Mouse (Mus musculus): ENCODE results near the gene Rrnad1. TPM values are rescaled to one million over a fixed set of nuclear protein-coding genes. Genes with fewer than 3 reads are reported as not detected.
A peak's percentile ranks its signal among the peaks of the same experiment; 100 is the strongest.

The Rrnad1 gene
- 19.4 and 36.4 TPM in 2 replicates for total RNA-seq (2014; rRNA removed)
- 18.1 and 19.3 TPM in 2 replicates for polyA plus RNA-seq (2015; fragmentation: Nextera tagmentation; extraction: Ambion mirVana)

DNA sequence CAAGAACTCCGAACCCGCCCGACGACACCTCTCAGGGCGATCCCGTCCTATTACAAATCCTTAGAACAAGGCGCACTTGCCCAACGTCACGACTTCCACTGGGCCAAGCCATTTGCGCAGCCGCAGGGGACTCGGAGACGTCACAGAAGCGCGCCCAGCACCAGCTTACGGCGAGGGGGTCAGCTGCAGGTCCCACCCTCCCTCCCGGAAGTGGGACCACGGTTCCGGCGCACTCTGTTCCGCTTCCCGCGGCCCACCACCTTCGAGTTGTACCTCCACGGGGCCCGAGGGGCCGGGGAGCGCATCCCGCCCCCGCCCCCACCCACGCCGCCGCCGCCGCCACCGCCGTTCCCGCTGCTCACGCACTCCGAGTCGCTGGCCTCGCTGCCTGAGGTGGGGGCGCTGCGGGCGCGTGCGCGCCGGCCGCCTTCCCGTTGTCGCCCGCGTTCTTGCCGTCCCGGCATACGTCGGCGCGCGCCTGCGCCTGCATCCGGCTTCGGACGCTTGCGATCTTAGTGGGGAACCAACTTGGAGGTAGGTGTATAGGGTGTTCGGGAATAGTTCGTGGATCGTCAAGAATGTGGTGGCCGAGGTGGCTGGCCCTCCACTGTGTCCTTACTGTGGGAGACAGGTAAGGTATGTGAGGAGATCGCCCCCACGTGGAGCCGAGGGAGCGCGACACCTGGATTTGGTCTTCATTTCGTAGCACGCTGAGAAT is at the start of gene Rrnad1, which contains the start of gene Isg20l2:
Gene Rrnad1 (minus strand): TSS at position 640 of the 718 bp plus-strand sequence.
Gene Isg20l2 (plus strand): TSS at position 237 of the 718 bp plus-strand sequence.
- Histone ChIP-seq H3K36me3 (ENCODE audit: insufficient read depth, low read length) (peaks cover 27% of the 10 kb centered on the region), H3K4me2 (ENCODE audit: low read depth, low read length) (peak within 1 kb of the TSS; percentile 88), H3K9ac (replicated peaks; ENCODE audit: low read length) (peak within 1 kb of the TSS; percentile 80), H3K4me3 (ENCODE audit: low read length) (peak within 1 kb of the TSS; percentile 85), H3K27ac (peak within 1 kb of the TSS; percentile 91), H3K27me3 (ENCODE audit: insufficient read depth, low read length) (no peaks in the 10 kb centered on the region), H3K4me1 (ENCODE audit: insufficient read depth, low read length) (peaks cover 12% of the 10 kb centered on the region), H3K9me3 (ENCODE audit: low read length) (no peaks in the 10 kb centered on the region)
- peak; percentile 99 for DNase-seq (ENCODE audit: low spot score)
- peak; percentile 98 for ATAC-seq
- peak; percentile 77 for TF ChIP-seq CTCF (IDR thresholded peaks at IDR 0.05; ENCODE audit: low read depth)
- under 1% methylated on average over 73 of the region's 78 CpGs for WGBS

DNA sequence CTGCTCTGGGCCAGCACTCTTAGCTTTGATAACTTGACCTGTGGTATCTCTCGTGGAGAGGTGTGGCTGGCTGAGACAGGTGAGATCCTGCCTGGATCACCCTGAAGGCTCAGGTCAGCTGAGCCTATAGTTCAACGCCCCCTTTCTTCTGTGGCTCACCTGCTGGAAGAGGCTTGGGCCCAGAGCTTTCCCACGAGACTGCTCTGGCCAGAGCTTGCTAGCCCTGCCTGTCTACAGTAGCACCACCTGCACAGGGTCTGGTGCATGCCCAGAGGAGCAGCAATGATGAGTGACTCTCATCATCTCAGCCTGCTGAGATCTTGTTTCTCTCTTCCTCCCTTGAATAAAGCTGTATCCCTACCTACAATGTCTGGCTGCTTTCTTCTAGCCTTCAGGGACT is 49.6 kb upstream of the Rrnad1 start:
- Histone ChIP-seq H3K36me3 (ENCODE audit: insufficient read depth, low read length) (no peaks in the 10 kb centered on the region), H3K27me3 (ENCODE audit: insufficient read depth, low read length) (no peaks in the 10 kb centered on the region), H3K4me2 (ENCODE audit: low read depth, low read length) (no peak overlapping the region), H3K9me3 (ENCODE audit: low read length) (no peaks in the 10 kb centered on the region), H3K27ac (no peak overlapping the region), H3K4me1 (ENCODE audit: insufficient read depth, low read length) (peaks cover 14% of the 10 kb centered on the region), H3K4me3 (ENCODE audit: low read length) (no peak overlapping the region), H3K9ac (replicated peaks; ENCODE audit: low read length) (no peak overlapping the region)
- DNase-seq (ENCODE audit: low spot score) (no peak), ATAC-seq (no peak)
- TF ChIP-seq CTCF (IDR thresholded peaks at IDR 0.05; ENCODE audit: low read depth) = no peak
- 74% methylated on average over 3 of the region's 3 CpGs for WGBS

DNA sequence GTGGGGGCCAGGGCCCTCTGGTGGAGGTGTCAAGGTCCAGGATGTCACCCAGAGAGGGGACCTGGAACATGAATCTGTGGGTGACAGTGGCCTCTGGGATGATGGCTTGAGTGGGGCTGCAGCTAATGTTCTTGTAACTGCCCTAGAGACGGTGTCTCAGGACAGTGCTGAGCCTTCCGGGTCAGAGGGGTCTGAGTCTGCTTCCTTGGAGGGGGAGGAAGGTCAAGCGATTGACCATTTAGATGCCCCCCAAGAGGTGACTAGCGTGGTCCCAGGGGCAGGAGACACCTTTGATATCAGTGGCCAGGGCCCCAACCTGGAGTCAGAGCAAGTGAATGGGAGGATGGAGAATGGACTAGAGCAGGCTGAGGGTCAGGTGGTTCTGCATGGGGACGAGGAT is 49.0 kb upstream of the Rrnad1 start:
- no peak overlapping the region for H3K4me3 ChIP-seq (ENCODE audit: low read length)
- no peak overlapping the region for H3K9ac ChIP-seq (replicated peaks; ENCODE audit: low read length)
- no peaks in the 10 kb centered on the region for H3K36me3 ChIP-seq (ENCODE audit: insufficient read depth, low read length)
- DNase-seq (ENCODE audit: low spot score) = no peak
- no peak for ATAC-seq
- H3K9me3 ChIP-seq (ENCODE audit: low read length) = no peaks in the 10 kb centered on the region
- 86% methylated on average over 5 of the region's 5 CpGs for WGBS
- no peak for TF ChIP-seq CTCF (IDR thresholded peaks at IDR 0.05; ENCODE audit: low read depth)
- H3K27ac ChIP-seq = no peak overlapping the region
- no peak overlapping the region for H3K4me2 ChIP-seq (ENCODE audit: low read depth, low read length)
- no peaks in the 10 kb centered on the region for H3K27me3 ChIP-seq (ENCODE audit: insufficient read depth, low read length)
- peaks cover 14% of the 10 kb centered on the region for H3K4me1 ChIP-seq (ENCODE audit: insufficient read depth, low read length)

DNA sequence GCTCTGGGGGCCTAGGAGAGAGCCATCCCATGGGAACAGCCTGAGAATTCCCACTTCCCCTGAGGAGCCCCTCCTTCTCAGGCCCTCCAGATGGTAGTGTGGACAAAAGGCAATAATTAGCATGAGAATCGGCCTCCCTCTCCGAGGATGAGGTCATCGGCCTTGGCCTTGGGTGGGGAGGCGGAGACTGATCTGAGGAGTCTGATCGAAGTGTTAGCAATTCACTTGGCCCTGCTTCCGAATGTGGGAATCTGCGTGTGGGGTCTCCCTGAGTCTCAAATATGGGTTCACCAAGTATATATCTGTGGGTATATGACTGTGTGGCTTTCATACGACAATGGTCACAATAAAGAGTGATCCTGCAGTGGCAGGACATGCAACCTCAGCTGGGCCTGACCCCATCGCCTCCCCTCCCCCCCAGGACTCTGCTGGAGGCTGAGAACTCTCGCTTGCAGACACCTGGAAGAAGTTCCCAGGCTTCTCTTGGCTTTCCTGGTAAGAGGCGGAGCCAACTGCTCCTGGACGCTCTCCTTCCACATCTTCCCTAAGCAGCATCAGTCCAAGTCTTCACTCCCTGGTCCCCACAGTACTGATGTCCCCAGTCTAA is 44.0 kb upstream of the Rrnad1 start:
- H3K4me2 ChIP-seq (ENCODE audit: low read depth, low read length) = peak overlapping the region; percentile 67
- no peaks in the 10 kb centered on the region for H3K36me3 ChIP-seq (ENCODE audit: insufficient read depth, low read length)
- no peaks in the 10 kb centered on the region for H3K9me3 ChIP-seq (ENCODE audit: low read length)
- ATAC-seq (peak; percentile 73), DNase-seq (ENCODE audit: low spot score) (peak; percentile 66)
- TF ChIP-seq CTCF (IDR thresholded peaks at IDR 0.05; ENCODE audit: low read depth) = no peak
- WGBS = 20% methylated on average over 12 of the region's 12 CpGs
- H3K4me1 ChIP-seq (ENCODE audit: insufficient read depth, low read length) = peaks cover 12% of the 10 kb centered on the region
- 0 out of 2 replicates have a peak overlapping the region, but pooled peaks have one; percentile 7 for H3K9ac ChIP-seq (replicated peaks; ENCODE audit: low read length)
- peak overlapping the region; percentile 33; the same call in 1 of the 2 replicates for H3K27ac ChIP-seq
- no peaks in the 10 kb centered on the region for H3K27me3 ChIP-seq (ENCODE audit: insufficient read depth, low read length)
- 0 out of 2 replicates have a peak overlapping the region, but pooled peaks have one; percentile 19 for H3K4me3 ChIP-seq (ENCODE audit: low read length)

DNA sequence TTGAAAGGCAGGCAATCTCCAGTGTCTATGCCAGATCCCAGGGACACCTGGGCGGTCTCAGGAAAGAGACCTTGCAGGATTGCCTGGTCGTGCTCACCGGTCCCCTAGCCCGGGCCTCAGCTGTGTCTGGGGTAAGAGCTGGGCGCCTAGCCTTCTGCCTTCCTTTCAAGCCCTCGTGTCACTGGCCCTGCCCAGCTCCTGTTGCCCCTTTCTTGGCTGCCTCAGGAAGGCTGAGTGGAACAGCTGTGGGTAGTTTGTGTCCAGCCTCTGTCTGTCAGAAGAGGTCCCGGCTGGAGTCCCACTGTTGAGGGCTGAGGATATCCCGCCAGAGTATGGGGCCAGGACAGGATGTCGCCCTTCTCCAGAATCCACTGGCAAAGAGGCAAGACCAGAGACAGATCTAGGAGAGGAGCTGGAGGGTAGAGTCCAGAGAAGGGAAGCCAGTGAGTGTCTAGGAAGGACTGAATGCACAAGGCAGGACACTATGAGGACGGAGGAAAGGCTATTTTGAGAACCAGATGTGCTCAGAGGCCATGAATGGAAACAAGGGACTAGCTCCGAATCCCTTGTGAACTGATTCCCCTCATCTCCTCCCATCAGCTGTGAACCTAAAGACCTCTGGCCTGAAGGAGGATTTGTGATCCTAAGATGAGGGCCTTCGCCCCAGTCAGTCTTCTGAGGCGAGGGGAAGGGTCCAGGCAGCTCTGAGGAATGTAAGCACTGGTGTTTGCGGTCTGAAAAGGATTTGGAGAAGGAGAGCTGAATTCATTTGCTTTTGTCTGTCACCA is 43.3 kb upstream of the Rrnad1 start:
- no peak for DNase-seq (ENCODE audit: low spot score)
- H3K4me1 ChIP-seq (ENCODE audit: insufficient read depth, low read length) = peaks cover 12% of the 10 kb centered on the region
- no peaks in the 10 kb centered on the region for H3K9me3 ChIP-seq (ENCODE audit: low read length)
- peak overlapping the region; percentile 33 for H3K27ac ChIP-seq
- peak overlapping the region; percentile 19 for H3K4me3 ChIP-seq (ENCODE audit: low read length)
- ATAC-seq = peak; percentile 19; the same call in 1 of the 2 replicates
- no peaks in the 10 kb centered on the region for H3K36me3 ChIP-seq (ENCODE audit: insufficient read depth, low read length)
- no peaks in the 10 kb centered on the region for H3K27me3 ChIP-seq (ENCODE audit: insufficient read depth, low read length)
- peak overlapping the region; percentile 26; the same call in 1 of the 2 replicates for H3K9ac ChIP-seq (replicated peaks; ENCODE audit: low read length)
- H3K4me2 ChIP-seq (ENCODE audit: low read depth, low read length) = peak overlapping the region; percentile 67
- TF ChIP-seq CTCF (IDR thresholded peaks at IDR 0.05; ENCODE audit: low read depth) = no peak
- WGBS = 20% methylated on average over 14 of the region's 14 CpGs

DNA sequence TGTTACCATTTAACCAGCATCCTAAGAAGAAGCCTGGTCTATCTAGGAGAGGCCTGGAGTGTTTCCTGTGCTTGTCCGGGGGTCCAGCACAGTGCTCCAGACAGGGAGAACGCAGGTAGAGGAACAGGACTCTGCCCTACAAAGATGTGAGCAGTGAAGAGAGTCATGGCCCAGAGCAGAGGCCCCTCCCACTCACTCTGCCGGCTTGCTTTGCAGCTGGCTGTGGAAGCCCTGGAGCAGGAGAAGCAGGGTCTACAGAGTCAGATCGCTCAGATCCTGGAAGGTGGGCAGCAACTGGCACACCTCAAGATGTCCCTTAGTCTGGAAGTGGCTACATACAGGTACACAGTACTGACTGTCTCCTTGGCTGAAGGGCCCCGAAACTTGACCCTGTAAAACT is 42.3 kb upstream of the Rrnad1 start:
- ATAC-seq = no peak
- no peak for TF ChIP-seq CTCF (IDR thresholded peaks at IDR 0.05; ENCODE audit: low read depth)
- Histone ChIP-seq H3K36me3 (ENCODE audit: insufficient read depth, low read length) (no peaks in the 10 kb centered on the region), H3K4me3 (ENCODE audit: low read length) (peak overlapping the region; percentile 47), H3K27me3 (ENCODE audit: insufficient read depth, low read length) (no peaks in the 10 kb centered on the region), H3K9me3 (ENCODE audit: low read length) (no peaks in the 10 kb centered on the region), H3K9ac (replicated peaks; ENCODE audit: low read length) (no peak overlapping the region; the same call in 1 of the 2 replicates), H3K27ac (no peak overlapping the region; the same call in 1 of the 2 replicates), H3K4me1 (ENCODE audit: insufficient read depth, low read length) (peaks cover 12% of the 10 kb centered on the region), H3K4me2 (ENCODE audit: low read depth, low read length) (peak overlapping the region; percentile 67)
- 19% methylated on average over 5 of the region's 5 CpGs for WGBS
- DNase-seq (ENCODE audit: low spot score) = no peak

Measured in hindbrain, postnatal 0 days (tissue).